Mouse (Mus musculus): ENCODE measurements around the gene Parvb.

Parvb gene

GRCm38 (mm10) chr15:84256864-84257263, 25.0 kb downstream of the Parvb start:
- WGBS: 89% methylated on average over 5 of the region's 5 CpGs

DNA sequence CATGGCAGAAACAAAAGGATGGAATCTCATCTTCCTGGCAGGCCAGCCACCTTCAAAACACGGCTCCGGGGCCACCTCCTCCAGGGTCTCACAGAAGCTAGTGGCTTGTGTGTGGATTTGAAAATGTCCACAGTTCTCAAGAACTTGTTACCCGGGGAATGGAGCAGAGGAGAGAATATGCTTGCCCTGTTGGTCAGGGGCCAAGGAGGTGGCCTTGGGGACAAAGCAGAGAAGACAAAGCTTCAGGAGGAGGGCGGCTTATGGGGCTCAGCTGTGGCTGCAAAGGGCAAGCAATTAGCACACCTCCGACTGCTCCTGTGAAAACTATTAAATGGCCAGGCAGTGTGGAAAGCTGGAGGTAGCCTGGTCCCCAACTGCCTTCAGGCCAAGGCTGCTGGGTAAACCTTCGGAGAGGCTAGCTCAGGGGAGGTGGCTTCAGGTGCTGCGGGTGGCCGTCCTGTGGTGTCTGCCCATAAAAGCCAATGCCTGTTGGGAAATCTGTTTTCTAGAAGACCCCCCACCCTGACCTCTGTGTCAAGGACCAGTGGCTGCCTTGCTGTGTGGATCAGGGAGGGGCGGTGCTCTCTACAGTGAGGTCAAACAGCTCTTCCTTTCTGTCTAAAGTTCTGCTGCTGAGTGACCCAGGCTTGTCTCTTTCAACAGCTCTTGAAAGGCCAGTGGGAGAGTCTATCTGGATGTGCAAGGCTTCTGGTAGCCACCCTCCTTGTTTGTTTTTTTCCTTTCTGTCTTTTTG, 26.9 kb downstream of the Parvb start:
- 84% methylated on average over 9 of the region's 9 CpGs for WGBS

GRCm38 (mm10) chr15:84260123-84260822, 28.4 kb downstream of the Parvb start:
- 26% methylated on average over 22 of the region's 22 CpGs for WGBS

DNA sequence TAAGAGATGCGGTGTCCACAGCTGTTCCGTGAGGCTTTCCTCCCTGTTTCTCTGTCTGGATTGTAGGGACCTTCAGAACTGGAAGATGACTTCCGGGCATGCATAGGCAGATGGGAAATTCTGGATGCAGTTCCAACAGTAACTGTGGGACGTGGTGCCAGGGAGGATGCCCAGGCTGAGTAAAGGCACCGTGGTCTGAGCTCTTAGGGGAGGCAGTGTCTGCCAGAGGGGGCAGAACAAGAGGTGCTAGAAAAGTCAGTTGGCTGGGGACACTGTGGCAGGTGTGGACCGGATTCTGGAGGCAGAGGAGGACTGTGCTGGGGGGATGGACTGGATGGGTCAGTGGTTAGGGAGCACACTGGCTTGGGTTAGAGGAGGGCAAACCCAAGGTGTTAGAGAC, 30.8 kb downstream of the Parvb start:
- WGBS: 82% methylated on average over 6 of the region's 6 CpGs

- WGBS: 84% methylated on average over 2 of the region's 2 CpGs
These were observed 31.7 kb downstream of the Parvb start for GRCm38 (mm10) chr15:84263573-84263972.

DNA sequence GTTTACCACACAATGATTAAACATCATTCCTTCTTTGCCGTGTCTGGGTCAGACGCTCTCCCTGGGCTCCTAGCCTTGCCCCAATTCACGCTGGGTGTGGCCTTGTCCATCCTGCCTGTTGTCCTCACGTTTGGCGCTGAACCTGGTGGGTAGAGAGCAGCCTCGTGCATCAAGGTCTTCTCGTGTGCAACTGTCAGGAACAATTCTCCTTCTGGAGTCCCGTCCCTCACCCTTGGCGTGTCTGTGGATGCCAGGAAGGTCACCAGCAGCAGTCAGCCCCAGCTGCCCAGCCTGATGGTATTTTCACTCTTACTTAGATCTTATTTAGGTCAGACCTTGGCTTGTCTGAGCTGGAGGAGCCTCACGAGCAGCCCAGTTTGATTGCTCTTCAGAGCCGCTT, 33.3 kb downstream of the Parvb start:
- WGBS: 77% methylated on average over 11 of the region's 11 CpGs

DNA sequence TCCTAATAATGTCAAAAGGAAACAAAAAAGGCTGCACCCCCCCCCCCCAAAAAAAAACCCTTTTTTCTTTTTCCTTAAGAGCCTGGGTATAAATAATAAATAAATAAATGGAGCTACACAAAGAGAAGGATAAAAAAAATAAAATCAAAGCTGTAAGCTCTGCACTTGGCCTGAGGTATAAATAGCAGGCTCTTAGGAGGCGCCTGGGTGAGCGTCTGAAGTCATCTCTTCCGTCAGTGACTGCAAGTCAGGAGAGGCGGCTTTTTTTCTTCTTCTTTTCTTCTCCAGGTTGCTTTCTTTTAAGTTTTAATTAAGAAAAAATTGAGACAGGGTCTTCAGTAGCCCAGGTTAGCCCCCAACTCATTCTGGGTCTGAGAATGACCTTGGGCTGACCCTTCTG, 34.4 kb downstream of the Parvb start:
- 46% methylated on average over 4 of the region's 4 CpGs for WGBS

DNA sequence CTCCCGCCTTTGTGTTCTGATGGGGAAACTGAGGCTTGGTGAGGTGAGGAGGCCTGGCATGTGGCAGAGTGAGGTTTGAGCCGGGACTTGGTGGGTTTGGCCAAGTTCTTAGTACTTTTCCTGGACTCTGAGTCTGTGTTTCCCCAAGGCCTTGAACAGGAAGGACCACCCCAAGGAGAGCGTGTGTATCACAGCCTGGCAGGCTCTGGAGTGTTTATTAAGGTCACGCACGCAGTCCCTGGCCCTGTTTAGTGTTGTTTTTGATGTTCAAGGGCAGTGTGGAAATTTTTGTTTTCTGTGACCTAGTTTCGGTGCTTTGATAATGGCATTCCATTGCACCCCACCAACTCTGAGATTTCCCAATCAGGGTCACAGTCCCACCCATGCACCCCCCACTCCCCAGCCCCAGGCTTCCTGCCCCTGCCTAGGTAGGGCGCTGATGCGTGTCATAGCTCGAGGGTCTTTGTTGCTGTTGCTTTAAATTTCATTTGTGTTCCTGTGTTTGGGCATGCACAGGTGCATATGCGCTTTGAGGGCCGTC, 35.9 kb downstream of the Parvb start:
- 78% methylated on average over 11 of the region's 11 CpGs for WGBS

DNA sequence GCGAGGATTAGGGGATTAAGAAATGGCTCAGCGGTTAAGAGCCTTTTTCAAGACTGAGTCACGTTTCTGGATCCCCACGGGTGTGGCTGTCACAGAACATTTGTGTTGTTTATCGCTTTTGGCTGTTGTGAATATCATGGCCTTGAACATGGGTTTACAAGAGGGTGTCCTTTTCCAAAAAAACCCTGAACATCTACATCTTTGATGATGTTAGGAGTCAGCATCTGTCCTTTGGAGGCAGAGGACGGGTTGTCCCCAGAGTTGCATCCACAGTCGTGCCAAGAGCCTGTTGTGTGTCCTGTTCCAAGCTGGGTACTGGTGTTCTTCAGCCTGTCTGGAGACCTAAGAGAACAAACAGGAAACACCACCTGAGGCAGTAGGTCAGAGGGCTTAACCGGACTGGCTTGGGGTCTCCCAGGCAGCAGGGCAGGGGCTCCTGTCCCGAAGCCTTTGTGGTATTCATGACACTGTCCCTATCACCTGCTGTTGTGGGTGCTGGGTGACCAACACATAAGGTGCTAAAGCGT, 37.3 kb downstream of the Parvb start:
- 89% methylated on average over 10 of the region's 10 CpGs for WGBS

GRCm38 (mm10) chr15:84270032-84270431, 38.2 kb downstream of the Parvb start:
- WGBS: 66% methylated on average over 5 of the region's 5 CpGs

DNA sequence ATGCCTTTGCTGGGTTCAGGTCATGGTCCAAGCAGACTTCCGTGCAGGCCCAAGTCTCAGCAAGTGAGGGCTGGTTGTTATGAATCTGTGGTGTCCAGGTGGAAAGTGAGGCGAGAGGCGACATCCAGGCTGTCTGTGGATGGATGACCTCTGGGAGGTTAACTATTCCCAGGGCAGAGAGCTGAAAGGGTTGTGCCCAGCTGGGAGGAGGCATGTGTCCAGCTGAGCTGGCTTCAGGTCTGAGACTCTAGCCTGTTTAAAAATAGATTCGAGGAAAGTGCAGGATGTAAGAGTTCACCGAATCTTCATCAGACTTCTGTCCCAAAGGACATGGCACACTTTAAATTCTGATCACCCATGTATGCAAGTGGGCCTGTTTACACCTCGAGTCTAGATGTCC, 38.6 kb downstream of the Parvb start:
- 79% methylated on average over 6 of the region's 6 CpGs for WGBS

GRCm38 (mm10) chr15:84276066-84276465, 44.2 kb downstream of the Parvb start:
- 93% methylated on average over 4 of the region's 4 CpGs for WGBS

DNA sequence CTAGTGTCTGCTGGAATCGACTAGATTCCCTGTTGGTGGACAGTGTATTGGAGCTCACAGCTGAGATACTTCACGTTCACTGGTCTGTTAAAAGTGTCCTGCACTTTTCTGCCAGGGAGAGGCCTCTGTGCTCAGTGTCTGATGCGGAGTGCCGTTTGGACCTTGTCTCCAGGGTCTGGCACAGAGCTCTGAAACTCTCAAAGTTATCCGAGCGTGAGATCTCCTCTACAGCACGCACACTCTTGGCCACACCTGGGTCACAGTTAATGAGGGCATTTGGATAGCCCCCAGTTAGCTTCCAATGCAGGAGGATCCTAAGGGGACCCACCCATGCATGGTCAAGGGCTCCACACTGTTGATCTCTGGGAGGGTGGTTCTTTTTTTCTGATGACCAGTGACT, 46.2 kb downstream of the Parvb start:
- 90% methylated on average over 7 of the region's 7 CpGs for WGBS

DNA sequence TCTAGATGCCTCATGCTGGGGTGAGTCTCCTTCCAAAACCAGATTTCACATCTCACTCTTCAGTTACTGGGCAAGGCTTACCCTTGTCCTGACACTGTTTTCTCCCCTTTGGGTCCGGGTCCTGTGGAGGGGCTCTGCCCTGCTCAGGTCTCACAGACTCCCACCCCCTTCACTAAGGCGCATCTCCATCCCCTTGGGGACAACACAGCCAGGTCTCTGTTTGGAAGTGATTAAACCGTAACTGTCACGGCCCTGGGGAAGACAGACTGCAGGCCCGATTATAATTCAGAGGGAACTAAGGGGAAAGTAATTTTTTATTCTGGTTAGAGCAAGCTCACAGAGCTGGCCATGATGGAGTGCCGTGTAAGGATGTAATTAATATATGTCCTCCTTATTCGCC, 46.8 kb downstream of the Parvb start:
- 92% methylated on average over 7 of the region's 7 CpGs for WGBS

DNA sequence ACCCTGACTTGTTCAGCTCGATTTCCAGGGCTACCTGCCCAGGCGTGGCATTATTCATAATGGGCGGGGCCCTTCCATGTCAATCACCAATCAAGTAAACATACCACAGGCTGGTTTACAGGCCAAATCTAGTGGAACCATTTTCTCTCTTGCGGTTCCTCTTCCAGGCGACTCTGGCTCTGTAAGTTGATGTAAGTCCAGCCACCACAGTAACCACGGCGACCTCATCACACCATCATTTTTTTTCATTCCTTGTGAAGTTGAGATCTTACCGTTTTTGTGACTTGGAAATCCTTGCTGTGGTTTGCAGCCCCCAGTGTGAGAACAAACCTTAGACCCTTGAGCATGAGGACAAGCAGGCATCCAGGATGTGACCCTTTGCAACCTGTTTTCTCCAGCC, 48.5 kb downstream of the Parvb start:
- 85% methylated on average over 8 of the region's 8 CpGs for WGBS

DNA sequence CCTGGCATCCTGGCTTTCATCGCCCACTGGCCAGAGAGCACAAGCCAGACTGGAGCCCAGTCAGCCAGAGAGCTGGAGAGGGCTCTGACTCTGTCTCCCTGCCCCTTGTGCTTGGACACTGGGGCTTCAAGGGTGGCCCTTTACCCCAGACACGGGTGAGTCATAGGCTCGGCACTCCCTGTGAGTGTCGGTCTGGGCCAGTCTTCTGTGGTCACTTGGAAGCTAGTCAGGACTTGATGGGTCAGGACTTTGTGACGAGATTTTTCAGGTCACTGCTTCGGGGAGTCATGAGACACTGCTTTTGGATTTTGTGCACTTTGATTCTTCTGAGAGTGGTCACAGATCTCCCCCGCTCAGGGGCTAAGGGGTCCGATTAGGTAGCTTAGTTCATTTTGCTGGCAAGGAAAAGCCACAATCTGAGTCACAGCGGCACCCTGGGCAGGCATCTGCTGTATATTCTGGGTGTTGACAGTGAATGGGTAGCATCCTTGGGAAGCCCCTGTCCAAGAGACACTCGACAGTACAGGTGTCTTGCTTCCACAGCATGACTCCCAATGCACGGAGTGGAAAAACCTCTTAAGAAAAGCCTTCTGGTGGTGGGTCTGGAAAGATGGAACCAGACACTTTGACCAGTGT, 49.0 kb downstream of the Parvb start:
- 91% methylated on average over 11 of the region's 11 CpGs for WGBS

- WGBS: 79% methylated on average over 20 of the region's 20 CpGs
These were observed 50.6 kb downstream of the Parvb start for GRCm38 (mm10) chr15:84282206-84283085.

DNA sequence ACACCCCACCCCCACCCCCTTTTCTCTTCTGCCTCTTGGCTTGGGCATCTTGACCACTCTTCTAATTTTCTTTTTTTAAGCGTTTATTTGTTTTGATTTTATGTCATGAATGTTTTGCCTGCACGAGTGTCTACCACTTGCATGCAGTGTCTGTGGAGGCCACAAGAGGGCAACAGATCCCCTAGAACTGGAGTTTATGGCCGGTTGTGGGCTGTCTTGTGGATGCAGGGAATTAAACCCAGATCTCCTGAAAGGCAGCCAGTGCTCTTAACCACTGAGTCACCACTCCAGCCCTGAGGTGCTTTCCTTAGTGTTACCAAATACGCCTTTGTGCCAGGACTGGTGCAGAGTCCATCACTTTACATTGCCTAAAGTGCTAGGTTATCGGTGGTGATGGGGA, 52.2 kb downstream of the Parvb start:
- 69% methylated on average over 5 of the region's 5 CpGs for WGBS

- 81% methylated on average over 7 of the region's 7 CpGs for whole genome bisulfite sequencing
These were observed 53.6 kb downstream of the Parvb start for GRCm38 (mm10) chr15:84285453-84285852.

GRCm38 (mm10) chr15:84288953-84289352, 57.1 kb downstream of the Parvb start:
- WGBS: 59% methylated on average over 1 of the region's 1 CpGs

- 83% methylated on average over 5 of the region's 5 CpGs for WGBS
These were observed 59.3 kb downstream of the Parvb start for GRCm38 (mm10) chr15:84291097-84291496.

Data from cerebral cortex, adult 2 months (tissue).